Mouse (Mus musculus): ENCODE measurements around the gene Aif1.

- TF ChIP-seq POLR2A (IDR thresholded peaks at IDR 0.05; ENCODE audit: low read depth, low read length) (no peak), CTCF (conservative IDR thresholded peaks at IDR 0.05; ENCODE audit: insufficient read depth, insufficient read length, low read depth, low read length) (no peak)
Observed at GRCm38 (mm10) chr17:35165451-35166155, 10.3 kb downstream of the Aif1 start.
